Mouse (Mus musculus): ENCODE data around the gene Orc3. TPM values are rescaled to one million over a fixed set of nuclear protein-coding genes. Genes with fewer than 3 reads are reported as not detected.
A peak's percentile ranks its signal among the peaks of the same experiment; 100 is the strongest.

The Orc3 gene
- 82.5 and 94.7 TPM in 2 replicates for polyA plus RNA-seq (2014; fragmentation: Nextera tagmentation; extraction: Ambion mirVana)

DNA sequence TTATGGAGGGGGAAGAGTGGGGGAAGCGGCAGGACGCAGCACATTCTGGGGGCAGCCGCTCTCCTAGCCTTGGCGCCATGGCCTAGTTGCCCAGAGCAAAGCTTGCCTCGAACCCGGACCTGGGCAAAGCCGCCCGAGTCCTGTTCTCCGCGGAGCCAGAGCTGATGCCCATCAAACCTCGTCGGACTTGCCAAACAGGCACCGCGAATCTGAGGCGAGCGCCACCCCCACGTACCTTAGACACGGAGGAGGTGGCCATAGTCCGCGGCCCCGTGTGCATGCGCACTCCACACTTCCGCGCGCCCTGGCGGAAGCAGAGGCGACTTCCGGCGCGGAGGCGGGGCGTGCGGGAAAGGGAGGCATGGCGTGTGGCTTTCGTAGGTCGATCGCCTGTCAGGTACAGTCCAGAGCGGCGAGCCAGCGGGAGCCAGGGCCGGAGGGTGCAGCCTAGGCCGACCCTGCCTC, at the start of gene Orc3, which contains the start of gene Rars2:
Gene Orc3 (minus strand): TSS at position 315 of the 465 bp plus-strand sequence.
Gene Rars2 (plus strand): TSS at position 328 of the 465 bp plus-strand sequence.
- 0% methylated on average over 25 of the region's 42 CpGs for WGBS
- Histone ChIP-seq H3K27ac (replicated peaks; ENCODE audit: low read depth, low read length) (peak within 1 kb of the TSS; percentile 87), H3K27me3 (replicated peaks; ENCODE audit: control insufficient read depth, insufficient read depth, low read length) (no peaks in the 10 kb centered on the region), H3K4me3 (ENCODE audit: low read depth, low read length) (peak within 1 kb of the TSS; percentile 74), H3K9me3 (ENCODE audit: control insufficient read depth, low read length) (no peaks in the 10 kb centered on the region), H3K36me3 (ENCODE audit: control insufficient read depth, insufficient read depth, low read length) (peaks cover 3% of the 10 kb centered on the region; the same call in 1 of the 2 replicates), H3K4me2 (ENCODE audit: low read depth, low read length) (peak within 1 kb of the TSS; percentile 85), H3K9ac (ENCODE audit: low read depth, low read length) (peak within 1 kb of the TSS; percentile 83), H3K4me1 (ENCODE audit: control insufficient read depth, insufficient read depth, low read length) (peaks cover 20% of the 10 kb centered on the region)
- ATAC-seq (ENCODE audit: low read depth) (peak; percentile 99), DNase-seq (ENCODE audit: low spot score) (peak; percentile 95)

DNA sequence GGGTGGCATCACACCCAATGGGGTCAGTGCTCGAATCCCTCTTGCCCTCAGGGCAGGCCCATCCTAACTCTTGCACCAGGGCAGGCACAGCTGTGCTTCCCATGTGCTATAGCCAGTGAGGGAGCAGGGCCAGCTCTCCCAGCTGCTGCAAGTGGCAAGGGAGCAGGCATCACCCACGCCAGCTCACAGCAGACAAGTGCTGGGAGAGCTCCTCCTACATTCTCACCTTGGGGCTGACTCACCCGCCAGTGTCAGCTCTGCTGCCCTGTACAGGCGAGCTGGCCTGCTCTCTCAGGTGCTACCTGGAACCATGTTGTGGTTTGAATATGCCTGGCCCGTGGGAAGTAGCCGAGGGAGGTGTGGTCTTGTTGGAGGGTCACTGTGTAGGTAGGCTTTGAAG, 47.2 kb upstream of the Orc3 start:
- Histone ChIP-seq H3K36me3 (ENCODE audit: control insufficient read depth, insufficient read depth, low read length) (peaks cover 82% of the 10 kb centered on the region), H3K27ac (replicated peaks; ENCODE audit: low read depth, low read length) (no peak overlapping the region), H3K4me1 (ENCODE audit: control insufficient read depth, insufficient read depth, low read length) (no peaks in the 10 kb centered on the region), H3K4me3 (ENCODE audit: low read depth, low read length) (no peak overlapping the region), H3K9me3 (ENCODE audit: control insufficient read depth, low read length) (no peaks in the 10 kb centered on the region), H3K27me3 (replicated peaks; ENCODE audit: control insufficient read depth, insufficient read depth, low read length) (no peaks in the 10 kb centered on the region), H3K4me2 (ENCODE audit: low read depth, low read length) (no peak overlapping the region), H3K9ac (ENCODE audit: low read depth, low read length) (no peak overlapping the region)
- WGBS = 83% methylated on average over 6 of the region's 6 CpGs
- ATAC-seq (ENCODE audit: low read depth) = 0 out of 2 replicates have a peak, but pooled peaks have one; percentile 15
- DNase-seq (ENCODE audit: low spot score) = no peak

DNA sequence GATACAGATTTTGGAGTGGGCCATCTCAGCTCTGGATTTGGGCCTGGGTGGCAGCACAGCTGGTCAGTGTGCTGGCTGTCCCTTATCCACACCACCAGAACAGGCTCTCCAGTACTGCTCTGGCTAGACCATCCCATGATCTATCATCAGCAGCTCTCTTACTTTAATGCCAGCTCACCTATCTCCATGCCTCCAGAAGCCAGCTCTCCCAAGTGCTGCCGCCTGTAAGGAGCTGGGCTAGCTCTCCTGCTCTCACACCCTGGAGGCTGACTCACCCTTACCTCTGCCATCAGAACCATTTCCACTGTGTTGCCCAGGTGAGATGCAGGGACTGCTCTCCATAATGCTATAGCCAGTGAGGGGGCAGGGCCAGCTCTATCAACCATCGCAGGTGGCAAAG, 46.8 kb upstream of the Orc3 start:
- Histone ChIP-seq H3K4me2 (ENCODE audit: low read depth, low read length) (no peak overlapping the region), H3K36me3 (ENCODE audit: control insufficient read depth, insufficient read depth, low read length) (peaks cover 82% of the 10 kb centered on the region), H3K9ac (ENCODE audit: low read depth, low read length) (no peak overlapping the region), H3K4me3 (ENCODE audit: low read depth, low read length) (no peak overlapping the region), H3K9me3 (ENCODE audit: control insufficient read depth, low read length) (no peaks in the 10 kb centered on the region), H3K27ac (replicated peaks; ENCODE audit: low read depth, low read length) (no peak overlapping the region), H3K27me3 (replicated peaks; ENCODE audit: control insufficient read depth, insufficient read depth, low read length) (no peaks in the 10 kb centered on the region), H3K4me1 (ENCODE audit: control insufficient read depth, insufficient read depth, low read length) (no peaks in the 10 kb centered on the region)
- ATAC-seq (ENCODE audit: low read depth) (no peak), DNase-seq (ENCODE audit: low spot score) (no peak)
- 90% methylated on average over 2 of the region's 2 CpGs for WGBS

DNA sequence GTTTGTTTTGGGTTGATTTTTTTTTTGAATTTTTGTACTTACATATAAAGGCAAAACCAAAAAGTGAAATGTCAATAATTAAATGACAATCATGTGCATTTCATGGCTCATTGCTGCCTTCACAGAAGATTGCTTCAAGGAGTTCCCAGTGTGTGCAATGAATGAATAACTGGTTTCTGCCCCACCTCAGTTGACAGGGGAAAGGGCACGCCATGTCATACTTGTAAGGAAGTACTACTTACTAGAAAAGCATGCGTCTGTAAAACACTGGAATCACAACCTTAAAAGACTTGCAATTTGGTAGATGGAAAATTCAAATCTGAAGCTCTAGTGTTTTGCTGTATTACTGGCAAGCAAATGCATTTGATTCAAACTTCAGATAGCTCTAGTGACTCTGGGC, 44.3 kb upstream of the Orc3 start:
- ATAC-seq (ENCODE audit: low read depth) (no peak), DNase-seq (ENCODE audit: low spot score) (no peak)
- no peak overlapping the region for H3K27ac ChIP-seq (replicated peaks; ENCODE audit: low read depth, low read length)
- H3K36me3 ChIP-seq (ENCODE audit: control insufficient read depth, insufficient read depth, low read length) = peaks cover 84% of the 10 kb centered on the region
- no peaks in the 10 kb centered on the region for H3K9me3 ChIP-seq (ENCODE audit: control insufficient read depth, low read length)
- 80% methylated on average over 2 of the region's 2 CpGs for WGBS
- no peaks in the 10 kb centered on the region for H3K4me1 ChIP-seq (ENCODE audit: control insufficient read depth, insufficient read depth, low read length)
- H3K27me3 ChIP-seq (replicated peaks; ENCODE audit: control insufficient read depth, insufficient read depth, low read length) = no peaks in the 10 kb centered on the region
- no peak overlapping the region for H3K9ac ChIP-seq (ENCODE audit: low read depth, low read length)
- H3K4me3 ChIP-seq (ENCODE audit: low read depth, low read length) = no peak overlapping the region
- no peak overlapping the region for H3K4me2 ChIP-seq (ENCODE audit: low read depth, low read length)

DNA sequence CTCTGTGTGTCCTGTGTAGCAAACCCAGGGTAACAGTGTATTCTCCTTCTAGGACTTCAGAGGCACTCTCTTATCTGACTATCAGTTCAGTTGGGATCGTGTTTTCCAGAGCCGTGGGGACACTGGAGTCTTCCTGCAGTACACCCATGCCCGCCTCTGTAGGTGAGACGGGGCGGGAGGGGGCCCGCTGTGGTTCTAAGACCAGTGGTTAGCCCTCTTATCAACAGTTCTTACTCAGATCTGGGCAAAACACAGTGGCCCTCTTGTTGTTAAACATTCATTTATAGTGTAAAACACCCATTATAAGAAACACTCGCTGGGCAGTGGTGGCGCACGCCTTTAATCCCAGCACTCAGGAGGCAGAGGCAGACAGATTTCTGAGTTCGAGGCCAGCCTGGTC, 41.4 kb upstream of the Orc3 start:
- Histone ChIP-seq H3K27ac (replicated peaks; ENCODE audit: low read depth, low read length) (no peak overlapping the region), H3K9me3 (ENCODE audit: control insufficient read depth, low read length) (no peaks in the 10 kb centered on the region), H3K4me3 (ENCODE audit: low read depth, low read length) (no peak overlapping the region), H3K4me2 (ENCODE audit: low read depth, low read length) (no peak overlapping the region), H3K36me3 (ENCODE audit: control insufficient read depth, insufficient read depth, low read length) (peaks cover 78% of the 10 kb centered on the region), H3K27me3 (replicated peaks; ENCODE audit: control insufficient read depth, insufficient read depth, low read length) (no peaks in the 10 kb centered on the region), H3K9ac (ENCODE audit: low read depth, low read length) (no peak overlapping the region), H3K4me1 (ENCODE audit: control insufficient read depth, insufficient read depth, low read length) (no peaks in the 10 kb centered on the region)
- ATAC-seq (ENCODE audit: low read depth) (no peak), DNase-seq (ENCODE audit: low spot score) (no peak)
- WGBS = 92% methylated on average over 10 of the region's 10 CpGs

DNA sequence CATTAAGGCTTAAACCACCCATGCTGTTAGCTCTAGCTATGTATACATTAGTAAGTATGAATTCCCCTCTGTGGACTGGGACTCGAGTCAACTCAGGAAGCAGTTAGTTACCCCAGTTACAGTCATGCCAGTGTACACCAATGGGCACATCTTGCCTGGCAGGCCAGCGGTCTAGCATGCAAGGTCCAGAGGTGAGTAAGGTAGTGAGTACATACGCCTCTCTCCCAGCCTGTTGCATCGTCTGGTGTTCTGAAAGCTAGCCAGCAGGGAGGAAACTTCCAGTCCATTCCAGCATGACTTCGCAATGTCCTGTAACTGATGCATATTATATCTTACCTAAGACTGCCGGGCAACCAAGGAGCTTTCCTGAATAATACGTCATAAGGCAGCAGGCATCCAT, 38.4 kb upstream of the Orc3 start:
- Histone ChIP-seq H3K9ac (ENCODE audit: low read depth, low read length) (no peak overlapping the region), H3K36me3 (ENCODE audit: control insufficient read depth, insufficient read depth, low read length) (peaks cover 65% of the 10 kb centered on the region), H3K27ac (replicated peaks; ENCODE audit: low read depth, low read length) (no peak overlapping the region), H3K9me3 (ENCODE audit: control insufficient read depth, low read length) (no peaks in the 10 kb centered on the region), H3K4me3 (ENCODE audit: low read depth, low read length) (no peak overlapping the region), H3K4me2 (ENCODE audit: low read depth, low read length) (no peak overlapping the region), H3K27me3 (replicated peaks; ENCODE audit: control insufficient read depth, insufficient read depth, low read length) (no peaks in the 10 kb centered on the region), H3K4me1 (ENCODE audit: control insufficient read depth, insufficient read depth, low read length) (no peaks in the 10 kb centered on the region)
- ATAC-seq (ENCODE audit: low read depth) (no peak), DNase-seq (ENCODE audit: low spot score) (no peak)
- WGBS = 89% methylated on average over 7 of the region's 7 CpGs

DNA sequence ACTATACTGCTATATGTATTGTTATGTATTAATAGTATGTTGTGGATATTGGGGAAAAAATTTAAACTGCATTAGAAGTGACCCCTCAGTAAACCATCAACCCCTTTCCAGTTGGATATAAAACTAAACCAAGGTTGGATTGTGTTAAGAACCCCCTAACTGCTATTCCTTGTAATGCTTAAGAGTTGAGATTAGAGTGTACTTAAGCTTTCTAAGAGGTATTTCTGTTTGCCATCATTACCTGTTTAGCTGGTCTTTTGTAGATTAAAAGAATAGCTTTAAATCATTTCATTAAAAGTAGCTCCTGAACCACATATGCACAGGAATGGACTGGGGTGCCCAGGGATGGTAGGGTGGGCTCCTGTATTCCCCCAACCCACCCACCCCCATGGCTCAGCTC, 30.0 kb upstream of the Orc3 start:
- no peak overlapping the region for H3K27ac ChIP-seq (replicated peaks; ENCODE audit: low read depth, low read length)
- ATAC-seq (ENCODE audit: low read depth) = no peak
- no peak overlapping the region for H3K9ac ChIP-seq (ENCODE audit: low read depth, low read length)
- no peak for DNase-seq (ENCODE audit: low spot score)
- no peak overlapping the region for H3K4me2 ChIP-seq (ENCODE audit: low read depth, low read length)
- H3K4me3 ChIP-seq (ENCODE audit: low read depth, low read length) = no peak overlapping the region
- H3K9me3 ChIP-seq (ENCODE audit: control insufficient read depth, low read length) = no peaks in the 10 kb centered on the region
- H3K36me3 ChIP-seq (ENCODE audit: control insufficient read depth, insufficient read depth, low read length) = peaks cover 69% of the 10 kb centered on the region
- H3K27me3 ChIP-seq (replicated peaks; ENCODE audit: control insufficient read depth, insufficient read depth, low read length) = no peaks in the 10 kb centered on the region
- no peaks in the 10 kb centered on the region for H3K4me1 ChIP-seq (ENCODE audit: control insufficient read depth, insufficient read depth, low read length)

DNA sequence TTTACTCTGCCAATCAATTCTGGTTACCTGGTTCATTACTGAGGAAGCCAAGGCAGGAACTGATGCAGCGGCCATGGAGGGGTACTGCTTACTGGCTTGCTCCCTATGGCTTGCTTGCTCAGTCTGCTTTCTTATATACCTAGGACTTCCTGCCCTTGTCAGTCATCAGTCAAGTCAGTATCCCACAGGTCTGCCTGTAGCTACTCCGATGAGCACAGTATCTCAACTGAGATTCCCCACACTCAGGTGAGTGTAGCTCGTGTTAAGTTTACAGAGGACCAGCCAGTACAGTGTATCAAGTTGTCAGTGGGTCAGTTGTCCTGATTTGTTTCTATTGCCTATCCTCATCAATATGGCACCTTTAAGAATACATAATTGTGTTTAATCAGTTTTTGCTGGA, 26.0 kb upstream of the Orc3 start:
- Histone ChIP-seq H3K9ac (ENCODE audit: low read depth, low read length) (no peak overlapping the region), H3K27me3 (replicated peaks; ENCODE audit: control insufficient read depth, insufficient read depth, low read length) (no peaks in the 10 kb centered on the region), H3K4me3 (ENCODE audit: low read depth, low read length) (no peak overlapping the region), H3K9me3 (ENCODE audit: control insufficient read depth, low read length) (no peaks in the 10 kb centered on the region), H3K36me3 (ENCODE audit: control insufficient read depth, insufficient read depth, low read length) (peaks cover 47% of the 10 kb centered on the region), H3K4me1 (ENCODE audit: control insufficient read depth, insufficient read depth, low read length) (no peaks in the 10 kb centered on the region), H3K4me2 (ENCODE audit: low read depth, low read length) (no peak overlapping the region), H3K27ac (replicated peaks; ENCODE audit: low read depth, low read length) (no peak overlapping the region)
- WGBS = 95% methylated on average over 3 of the region's 3 CpGs
- ATAC-seq (ENCODE audit: low read depth) = no peak
- no peak for DNase-seq (ENCODE audit: low spot score)

DNA sequence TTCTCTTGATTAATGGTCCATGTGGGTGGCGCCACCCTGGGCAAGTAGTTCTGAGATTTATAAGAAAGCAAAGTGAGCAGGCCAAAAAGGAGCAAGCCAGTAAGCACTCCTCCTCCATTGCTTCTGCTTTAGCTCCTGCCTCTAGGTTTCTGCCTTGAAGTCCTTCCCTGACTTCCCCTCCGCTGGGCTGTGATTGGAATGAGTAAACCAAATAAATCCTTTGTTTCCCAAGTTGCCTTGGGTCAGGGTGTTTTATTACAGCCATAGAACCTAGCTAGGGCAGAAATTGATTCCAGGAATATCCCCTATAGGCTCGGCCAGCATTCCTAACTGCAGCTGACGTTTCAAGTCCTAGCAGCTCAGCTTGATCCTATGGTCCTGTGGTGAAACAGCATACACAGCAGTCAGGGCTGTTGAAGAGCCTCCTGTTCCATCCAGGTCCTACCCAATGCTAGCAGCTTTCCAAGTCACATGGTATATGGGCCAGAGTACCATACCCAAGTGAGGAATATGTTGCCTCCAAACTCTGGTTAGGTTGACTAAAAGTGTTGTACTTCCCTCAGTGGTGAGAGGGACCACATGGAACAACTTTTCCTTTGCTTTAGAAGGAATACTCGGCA, 25.1 kb upstream of the Orc3 start:
- Histone ChIP-seq H3K4me1 (ENCODE audit: control insufficient read depth, insufficient read depth, low read length) (no peaks in the 10 kb centered on the region), H3K36me3 (ENCODE audit: control insufficient read depth, insufficient read depth, low read length) (peaks cover 40% of the 10 kb centered on the region), H3K4me2 (ENCODE audit: low read depth, low read length) (no peak overlapping the region), H3K9me3 (ENCODE audit: control insufficient read depth, low read length) (no peaks in the 10 kb centered on the region), H3K4me3 (ENCODE audit: low read depth, low read length) (no peak overlapping the region), H3K27ac (replicated peaks; ENCODE audit: low read depth, low read length) (no peak overlapping the region), H3K27me3 (replicated peaks; ENCODE audit: control insufficient read depth, insufficient read depth, low read length) (no peaks in the 10 kb centered on the region), H3K9ac (ENCODE audit: low read depth, low read length) (no peak overlapping the region)
- DNase-seq (ENCODE audit: low spot score) (peak; percentile 13), ATAC-seq (ENCODE audit: low read depth) (no peak)
- 56% methylated on average over 5 of the region's 5 CpGs for WGBS
